Mouse (Mus musculus): ENCODE data around the gene Tuft1. TPM values are rescaled to one million over a fixed set of nuclear protein-coding genes. Genes with fewer than 3 reads are reported as not detected.

Tuft1 gene
- total and polyA plus RNA-seq, 3 experiments: 4.0 to 7.4 (median 7.2) TPM

DNA sequence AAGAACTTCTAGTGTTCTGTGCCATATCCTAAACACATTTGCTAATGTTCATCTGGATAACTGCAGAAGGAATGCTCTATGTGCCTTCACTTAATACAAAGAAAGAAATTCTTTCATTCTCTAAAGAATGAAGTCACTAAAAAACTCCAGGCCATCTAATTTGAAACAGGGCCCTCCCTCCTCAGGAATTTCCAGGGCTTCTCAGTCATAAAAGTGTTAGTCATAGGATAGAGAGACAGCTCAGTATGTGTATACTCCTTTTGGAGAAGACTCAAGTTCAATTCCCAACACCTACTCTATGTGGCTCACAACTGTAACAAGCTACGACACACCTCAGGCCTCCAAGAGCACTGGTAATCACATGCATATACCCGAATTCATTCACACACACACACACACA lies 93.1 kb downstream of the Tuft1 start:
- H3K9me3 ChIP-seq (replicated peaks; ENCODE audit: low read length): no peaks in the 10 kb centered on the region
- H3K4me3 ChIP-seq (replicated peaks in 1 of 3; ENCODE audit: low read depth in 2 of 3, low read length in 2 of 3, poor library complexity in 1 of 3): no peak overlapping the region
- H3K36me3 ChIP-seq (replicated peaks in 1 of 2; ENCODE audit: control insufficient read depth in 1 of 2, insufficient read depth in 1 of 2, low read length in 1 of 2): peaks cover 8 to 35% of the 10 kb centered on the region in 2 experiments
- H3K4me2 ChIP-seq (ENCODE audit: insufficient read depth, low read depth, poor library complexity, severe bottlenecking): no peak overlapping the region
- 0 out of 2 replicates have a peak, but pooled peaks cover 13% of the 10 kb centered on the region for H3K79me2 ChIP-seq (replicated peaks; ENCODE audit: control insufficient read depth, extremely low read depth, insufficient read depth, poor library complexity, severe bottlenecking)
- dilution Hi-C loops (cut with MboI; ENCODE audit: extremely low pct_ligation_motif_present, extremely low pct_unique_long_range_greater_than_20kb, low sequenced_read_pairs): no loop called here
- H3K27me3 ChIP-seq (replicated peaks): no peaks in the 10 kb centered on the region
- TF ChIP-seq ZNF384 (IDR thresholded peaks at IDR 0.05; ENCODE audit: low read depth, low read length) (0 out of 2 replicates have a peak, but pooled peaks have one; percentile 19), NRF1 (IDR thresholded peaks at IDR 0.05; ENCODE audit: low read depth, low read length) (no peak)
- no peak overlapping the region for H3K9ac ChIP-seq (ENCODE audit: insufficient read depth, low read depth)
- H3K27ac ChIP-seq (ENCODE audit: insufficient read depth, low read depth): no peak overlapping the region
- in situ Hi-C loops (cut with MboI; ENCODE audit: low pct_ligation_motif_present, low pct_unique_long_range_greater_than_20kb, low sequenced_read_pairs): no loop called here
- DNase-seq (ENCODE audit: extremely low read depth): no peak
- peaks cover 2 to 71% of the 10 kb centered on the region in 2 experiments; a peak in 3 of 4 replicates for H3K4me1 ChIP-seq (ENCODE audit: control insufficient read depth in 1 of 2, insufficient read depth in 2 of 2)

DNA sequence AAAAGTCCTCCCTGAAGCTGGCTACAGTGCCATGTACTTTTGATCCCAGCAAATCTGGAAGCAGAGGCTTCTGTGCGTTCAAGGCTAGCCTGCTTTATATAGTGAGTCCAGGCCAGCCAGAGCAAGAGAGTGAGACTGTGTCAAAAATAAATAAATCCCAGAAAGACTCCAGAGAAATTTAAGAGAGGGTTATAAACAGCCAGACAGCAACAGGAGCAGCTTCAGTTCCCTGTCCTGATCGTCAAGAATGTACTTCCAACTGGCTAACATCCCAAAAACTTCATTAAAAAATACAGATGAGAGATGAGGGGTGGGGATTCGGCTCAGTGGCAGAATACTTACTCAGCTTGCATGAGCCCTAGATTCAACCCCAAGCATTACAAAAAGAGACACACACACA lies 93.5 kb downstream of the Tuft1 start:
- Histone ChIP-seq H3K4me2 (ENCODE audit: insufficient read depth, low read depth, poor library complexity, severe bottlenecking) (no peak overlapping the region), H3K27me3 (replicated peaks) (no peaks in the 10 kb centered on the region), H3K9me3 (replicated peaks; ENCODE audit: low read length) (no peaks in the 10 kb centered on the region), H3K36me3 (replicated peaks in 1 of 2; ENCODE audit: control insufficient read depth in 1 of 2, insufficient read depth in 1 of 2, low read length in 1 of 2) (peaks cover 9 to 36% of the 10 kb centered on the region in 2 experiments), H3K79me2 (replicated peaks; ENCODE audit: control insufficient read depth, extremely low read depth, insufficient read depth, poor library complexity, severe bottlenecking) (0 out of 2 replicates have a peak, but pooled peaks cover 13% of the 10 kb centered on the region), H3K27ac (ENCODE audit: insufficient read depth, low read depth) (no peak overlapping the region), H3K4me3 (replicated peaks in 1 of 3; ENCODE audit: low read depth in 2 of 3, low read length in 2 of 3, poor library complexity in 1 of 3) (no peak overlapping the region), H3K4me1 (ENCODE audit: control insufficient read depth in 1 of 2, insufficient read depth in 2 of 2) (peaks cover 2 to 70% of the 10 kb centered on the region in 2 experiments; a peak in 3 of 4 replicates), H3K9ac (ENCODE audit: insufficient read depth, low read depth) (no peak overlapping the region)
- DNase-seq (ENCODE audit: extremely low read depth): no peak
- TF ChIP-seq USF1 (IDR thresholded peaks at IDR 0.05; ENCODE audit: low read depth, low read length) (no peak), ELF1 (IDR thresholded peaks at IDR 0.05; ENCODE audit: low read depth, low read length) (no peak), SMC3 (IDR thresholded peaks at IDR 0.05; ENCODE audit: low read depth, low read length) (no peak), GABPA (IDR thresholded peaks at IDR 0.05; ENCODE audit: insufficient replicate concordance, low read depth, low read length) (no peak), UBTF (IDR thresholded peaks at IDR 0.05; ENCODE audit: low read depth, low read length) (no peak), SIN3A (IDR thresholded peaks at IDR 0.05; ENCODE audit: low read length) (no peak), HCFC1 (IDR thresholded peaks at IDR 0.05; ENCODE audit: low read depth, low read length) (no peak), USF2 (conservative IDR thresholded peaks at IDR 0.05; ENCODE audit: low read depth, low read length) (no peak), ZKSCAN1 (IDR thresholded peaks at IDR 0.05; ENCODE audit: borderline replicate concordance, low read depth, low read length) (no peak), PAX5 (IDR thresholded peaks at IDR 0.05; ENCODE audit: low read length) (no peak), POLR2AphosphoS2 (IDR thresholded peaks at IDR 0.05; ENCODE audit: low read depth, low read length) (no peak), NRF1 (IDR thresholded peaks at IDR 0.05; ENCODE audit: low read depth, low read length) (no peak), JUN (IDR thresholded peaks at IDR 0.05; ENCODE audit: insufficient read depth, low read depth, low read length) (no peak), MAFK (IDR thresholded peaks at IDR 0.05; ENCODE audit: insufficient replicate concordance, low read length) (no peak), MAX (IDR thresholded peaks at IDR 0.05; ENCODE audit: low read length) (no peak), CTCF (conservative IDR thresholded peaks at IDR 0.05 in 1 of 2, IDR thresholded peaks at IDR 0.05 in 1 of 2; ENCODE audit: low read depth in 2 of 2, low read length in 2 of 2) (no peak), TCF12 (IDR thresholded peaks at IDR 0.05; ENCODE audit: low read depth, low read length) (no peak), JUND (conservative IDR thresholded peaks at IDR 0.05; ENCODE audit: low read depth, low read length) (no peak), NELFE (IDR thresholded peaks at IDR 0.05; ENCODE audit: low read depth, low read length) (no peak)
- in situ Hi-C loops (cut with MboI; ENCODE audit: low pct_ligation_motif_present, low pct_unique_long_range_greater_than_20kb, low sequenced_read_pairs): no loop called here
- dilution Hi-C loops (cut with MboI; ENCODE audit: extremely low pct_ligation_motif_present, extremely low pct_unique_long_range_greater_than_20kb, low sequenced_read_pairs): no loop called here
